Mouse (Mus musculus) spleen, postnatal 36 days (tissue): Measurements from ENCODE around the gene Clec11a.
A peak's percentile ranks its signal among the peaks of the same experiment; 100 is the strongest.
"Not testable (repeated sequence)": the region's sequence is repeated elsewhere in the genome, so short reads cannot be mapped to it uniquely, and the experiment has no call there.

Experiments
- DNase-seq, 2 experiments: peaks; one replicate each; pipeline ENCODE4 v3.0.0; 2022; ENCODE audit warnings: low spot score in 2 of 2, mixed read lengths in 1 of 2

Gene Clec11a

GRCm38 (mm10) chr7:44326614-44327013 lies 19.9 kb upstream of the Clec11a start:
- no peak for DNase-seq

DNA sequence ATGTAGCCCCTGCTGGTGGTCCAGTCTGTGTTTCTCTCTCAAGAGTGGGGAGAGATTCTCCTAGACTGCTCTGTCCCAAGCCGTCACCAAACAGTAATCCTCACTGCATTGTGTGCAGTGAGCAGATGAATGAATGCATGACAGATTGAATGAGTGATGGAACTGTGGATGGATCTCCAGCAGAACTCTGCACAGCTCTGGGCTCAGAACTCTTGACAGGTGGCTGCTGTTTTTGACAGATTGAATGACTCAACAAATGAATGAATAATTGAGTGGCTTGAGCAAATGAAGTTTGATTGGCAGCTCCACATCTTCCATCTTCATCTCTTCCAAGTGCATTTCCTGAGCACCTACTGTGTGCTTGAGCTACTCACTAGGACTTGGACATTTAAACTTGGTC lies 15.6 kb upstream of the Clec11a start:
- DNase-seq = no peak

DNA sequence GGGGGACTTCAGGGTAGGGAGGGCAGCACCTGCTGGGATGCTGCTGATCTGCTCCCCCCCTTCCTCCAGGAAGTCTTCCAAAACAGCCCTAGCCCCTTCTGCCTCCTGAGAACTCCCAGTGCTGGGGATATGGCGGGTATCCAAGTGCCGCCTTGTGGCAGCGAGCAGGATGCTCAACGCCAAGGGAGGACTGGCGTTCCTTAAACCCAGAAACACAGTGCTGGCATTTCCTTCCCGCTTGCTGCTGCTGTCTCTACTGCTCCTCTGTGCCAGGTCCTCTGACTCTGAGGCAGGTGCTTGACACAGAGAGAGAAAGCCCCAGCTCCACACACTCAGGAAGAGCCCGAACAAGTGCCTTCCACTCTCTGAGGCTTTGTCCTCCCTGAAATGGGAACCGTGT lies 14.2 kb upstream of the Clec11a start:
- DNase-seq = no peak

- DNase-seq = peak; percentile 17 to 25
Measured at GRCm38 (mm10) chr7:44317913-44318312, 11.2 kb upstream of the Clec11a start.

DNA sequence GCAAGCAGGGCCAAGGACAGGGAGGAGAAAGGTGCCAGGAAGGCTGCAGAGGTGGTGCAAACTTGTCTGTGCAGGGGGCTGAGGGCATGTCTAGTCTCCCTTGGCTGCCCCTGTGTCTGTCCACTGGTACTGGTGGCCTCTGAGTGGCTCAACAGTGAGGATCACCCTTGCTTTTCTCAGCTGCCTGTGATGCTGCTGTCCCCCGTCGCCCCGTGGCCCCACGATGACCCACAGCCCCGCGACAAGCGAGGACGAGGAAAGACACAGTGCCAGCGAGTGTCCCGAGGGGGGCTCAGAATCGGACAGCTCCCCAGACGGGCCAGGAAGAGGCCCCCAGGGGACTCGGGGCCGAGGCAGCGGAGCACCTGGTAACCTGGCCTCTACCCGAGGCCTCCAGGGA lies 5.8 kb upstream of the Clec11a start:
- no peak for DNase-seq

- DNase-seq = peak; percentile 85 to 87
Measured at GRCm38 (mm10) chr7:44311713-44312304, 5.1 kb upstream of the Clec11a start.

GRCm38 (mm10) chr7:44310878-44311712 lies 4.4 kb upstream of the Clec11a start:
- DNase-seq = peak; percentile 52 to 66

DNA sequence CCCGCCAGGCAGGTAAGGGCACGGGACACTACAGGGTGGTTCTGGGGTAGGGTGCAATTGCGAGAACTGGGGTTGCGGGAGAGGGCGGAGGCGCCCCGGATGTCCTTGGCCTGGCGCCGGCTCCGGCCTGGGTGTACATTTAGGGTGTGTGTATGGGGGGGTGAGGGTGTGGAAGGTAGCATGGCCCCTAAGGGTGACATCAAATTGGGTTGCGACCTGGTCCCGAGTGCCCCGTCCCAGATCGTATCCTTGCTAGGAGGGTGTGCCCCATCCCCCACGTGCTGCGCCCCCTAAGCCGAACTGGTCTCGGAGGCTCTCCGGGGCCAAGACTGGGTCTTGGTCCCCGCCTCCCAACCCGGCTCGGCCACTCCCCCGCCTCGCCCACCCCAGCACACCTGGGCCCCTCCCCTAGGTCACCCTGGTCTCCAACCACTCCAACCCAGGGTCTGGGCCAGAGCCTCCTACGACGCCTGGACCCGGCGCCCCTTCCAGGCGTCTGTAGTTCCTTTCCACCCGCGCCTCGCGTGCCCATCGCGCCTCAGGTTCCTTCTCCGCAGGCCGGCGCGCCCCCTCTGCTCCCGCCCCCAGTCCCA lies 3.7 kb upstream of the Clec11a start:
- peak; percentile 14 to 22 for DNase-seq

DNA sequence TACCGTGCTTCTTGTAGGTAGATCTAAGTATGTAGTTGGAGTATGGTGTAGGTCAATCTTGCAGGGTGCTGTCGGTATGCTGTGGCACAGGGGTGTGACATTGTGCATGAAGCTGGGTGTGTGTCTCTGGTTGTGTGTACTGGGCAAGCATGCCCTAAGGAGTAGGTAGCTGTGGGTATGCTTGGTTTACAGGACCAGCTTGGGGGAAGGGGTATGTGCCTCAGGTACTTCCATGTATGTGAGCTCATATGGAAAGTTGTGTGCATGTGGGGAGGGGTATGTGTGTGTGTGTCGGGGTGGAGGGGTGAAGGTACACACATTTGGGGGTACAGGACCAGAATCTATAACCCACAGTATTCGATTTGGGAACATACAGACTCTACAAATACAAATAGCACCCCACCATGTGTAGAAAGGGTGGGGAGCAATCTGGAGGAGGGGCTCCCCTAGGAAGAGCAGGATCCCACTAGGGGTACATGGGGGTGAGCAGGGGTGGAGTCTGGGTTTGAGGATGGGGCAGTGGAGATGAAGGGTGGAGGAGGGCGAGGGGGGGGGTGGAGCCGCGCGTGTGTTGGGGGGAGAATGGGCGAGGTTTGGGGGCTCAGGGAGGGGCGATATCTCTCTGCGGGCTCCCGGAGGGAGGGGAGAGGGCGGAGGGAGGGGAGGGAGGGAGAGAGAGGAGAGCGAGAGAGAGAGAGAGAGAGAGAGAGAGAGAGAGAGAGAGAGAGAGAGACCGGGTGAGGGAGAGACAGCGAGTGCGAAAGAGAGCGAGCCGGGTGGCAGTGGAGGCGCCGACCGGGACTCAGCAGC lies 3.0 kb upstream of the Clec11a start, which contains the start of gene Shank1:
Gene Shank1 (plus strand): TSS at position 779 of the 810 bp plus-strand sequence.
- no peak for DNase-seq

GRCm38 (mm10) chr7:44307261-44308020 lies 739 bp upstream of the Clec11a start:
- no peak for DNase-seq

DNA sequence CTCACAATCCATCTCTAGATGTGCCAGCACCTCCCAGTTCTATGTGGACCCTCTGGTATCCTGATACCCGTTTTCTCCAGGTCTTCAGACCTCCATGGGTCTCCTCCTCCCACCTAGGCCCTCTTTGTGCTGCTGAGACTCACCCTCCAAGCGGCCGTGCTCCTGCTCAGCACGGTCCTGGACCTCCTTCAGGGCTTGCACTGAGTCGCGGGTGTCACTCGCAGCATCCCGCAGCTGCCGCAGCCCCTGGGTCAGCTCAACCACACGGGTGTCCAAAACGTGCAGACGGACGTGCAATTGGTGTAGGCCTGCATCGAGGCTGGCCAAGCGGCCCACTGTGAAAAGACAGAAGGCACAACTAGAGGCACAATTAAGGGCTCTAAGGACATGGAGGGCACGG lies 1.0 kb downstream of the Clec11a start:
- no peak for DNase-seq

DNA sequence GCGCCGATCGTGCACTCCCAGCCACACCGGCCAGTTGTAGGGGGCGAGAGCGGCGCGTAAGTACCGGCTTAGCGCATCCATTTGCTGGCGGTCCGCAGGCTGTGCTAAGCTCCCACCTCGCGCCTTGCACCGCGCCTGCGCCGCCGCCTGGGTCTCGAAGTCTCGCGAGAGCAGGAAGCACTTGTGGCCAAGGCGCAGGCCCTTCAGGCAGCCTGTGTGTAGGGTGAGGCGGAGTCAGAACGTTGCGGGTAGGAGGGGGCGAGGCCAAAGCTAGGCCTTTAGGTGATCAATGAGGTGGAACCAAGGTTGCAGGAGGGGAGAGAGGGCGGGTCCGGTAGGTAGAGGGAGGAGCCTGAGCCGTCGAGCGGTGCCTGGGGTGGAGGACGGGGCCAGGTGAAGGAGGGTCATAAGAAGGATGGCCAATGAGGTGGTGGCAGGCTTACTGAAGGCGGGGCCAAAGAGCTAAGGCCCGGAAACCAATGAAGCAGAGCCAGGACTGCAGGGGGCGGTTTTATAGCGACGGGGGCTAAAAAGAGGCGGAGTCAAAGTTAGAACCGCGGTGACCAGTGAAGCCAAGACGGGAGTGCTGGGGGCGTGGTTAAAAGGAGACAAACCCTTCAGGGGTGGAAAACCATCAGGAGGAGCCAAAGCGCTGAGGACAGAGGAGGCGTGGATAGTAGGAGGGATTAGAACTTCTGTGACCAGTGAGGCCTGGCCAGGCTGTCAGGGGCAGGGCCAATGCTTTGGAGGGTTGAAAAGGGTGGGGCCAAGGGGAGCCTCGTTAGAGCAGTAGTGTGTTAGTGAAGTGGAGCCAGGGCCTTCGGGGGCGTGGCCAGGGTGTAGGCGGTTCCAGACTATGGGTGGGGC lies 1.7 kb downstream of the Clec11a start:
- peak; percentile 96 to 97 for DNase-seq

GRCm38 (mm10) chr7:44304463-44304774 lies 2.3 kb downstream of the Clec11a start:
- no peak for DNase-seq

- no peak for DNase-seq
Measured at GRCm38 (mm10) chr7:44303346-44304340, 3.1 kb downstream of the Clec11a start.

DNA sequence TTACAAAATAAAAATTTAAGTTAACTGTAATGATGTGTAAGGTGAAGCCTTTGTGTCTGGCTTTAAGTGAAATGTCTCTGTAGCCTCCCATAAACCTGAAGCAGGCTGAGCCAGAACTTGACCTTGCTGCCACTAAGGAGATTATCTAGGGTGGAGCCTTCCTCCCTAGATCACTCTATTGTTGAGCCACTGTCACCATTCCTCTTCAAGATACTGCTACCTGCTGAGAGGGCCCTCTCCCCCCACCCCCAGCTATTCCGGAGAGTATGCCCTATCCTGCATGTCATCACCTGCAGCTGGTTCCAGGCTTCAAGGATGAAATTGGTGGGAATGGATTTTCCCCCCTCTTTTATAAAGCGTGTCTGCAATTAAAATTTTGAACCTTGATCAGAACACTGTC lies 9.2 kb downstream of the Clec11a start:
- DNase-seq = not testable (repeated sequence)

- DNase-seq = no peak
Measured at GRCm38 (mm10) chr7:44291418-44291817, 15.3 kb downstream of the Clec11a start.

DNA sequence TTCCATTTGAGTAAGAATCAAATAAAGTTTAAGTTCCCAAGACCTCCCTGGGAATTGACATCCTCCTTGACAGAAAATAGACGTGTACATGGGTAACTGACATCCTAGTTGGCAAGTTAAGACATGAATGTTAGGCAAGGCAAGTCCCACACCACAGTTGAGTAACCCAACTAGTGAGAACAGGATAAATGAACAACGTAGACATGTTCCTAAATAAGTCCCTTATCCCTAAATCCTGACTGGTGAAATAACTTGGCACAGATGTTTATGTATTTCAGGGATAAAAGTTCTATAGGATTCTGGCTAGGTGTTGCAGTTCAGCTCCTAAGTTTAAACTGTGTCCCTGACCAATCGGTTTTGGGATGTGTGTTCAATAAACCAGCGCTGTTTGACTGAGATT lies 15.7 kb downstream of the Clec11a start:
- DNase-seq = no peak

GRCm38 (mm10) chr7:44287760-44288159 lies 18.9 kb downstream of the Clec11a start:
- DNase-seq = no peak

GRCm38 (mm10) chr7:44281586-44281985 lies 25.1 kb downstream of the Clec11a start:
- no peak for DNase-seq
